Mouse (Mus musculus): ENCODE measurements around the gene Ccdc33. TPM values are rescaled to one million over a fixed set of nuclear protein-coding genes. Genes with fewer than 3 reads are reported as not detected.

Gene Ccdc33
- polyA plus RNA-seq, 1 experiment from 2014 or later: 0.16 TPM

GRCm38 (mm10) chr9:57992781-57993591, 125.6 kb downstream of the Ccdc33 start:
- H3K9me3 ChIP-seq (ENCODE audit: control insufficient read depth): no peaks in the 10 kb centered on the region
- TF ChIP-seq CTCF (IDR thresholded peaks at IDR 0.05; ENCODE audit: low read depth): no peak
- no peak overlapping the region for H3K4me3 ChIP-seq (ENCODE audit: low read depth, low read length)
- no peak overlapping the region for H3K27ac ChIP-seq (ENCODE audit: low read depth, low read length)
- H3K27me3 ChIP-seq (replicated peaks; ENCODE audit: control insufficient read depth, insufficient read depth, low read length): peaks cover 16% of the 10 kb centered on the region
- WGBS: 67% methylated on average over 8 of the region's 8 CpGs
- H3K36me3 ChIP-seq (ENCODE audit: control insufficient read depth, insufficient read depth): no peaks in the 10 kb centered on the region
- H3K4me2 ChIP-seq (replicated peaks; ENCODE audit: low read depth): no peak overlapping the region
- no peak for ATAC-seq
- H3K9ac ChIP-seq (ENCODE audit: low read depth, low read length): no peak overlapping the region
- no peaks in the 10 kb centered on the region for H3K4me1 ChIP-seq (replicated peaks; ENCODE audit: control insufficient read depth, insufficient read depth, low read length)

DNA sequence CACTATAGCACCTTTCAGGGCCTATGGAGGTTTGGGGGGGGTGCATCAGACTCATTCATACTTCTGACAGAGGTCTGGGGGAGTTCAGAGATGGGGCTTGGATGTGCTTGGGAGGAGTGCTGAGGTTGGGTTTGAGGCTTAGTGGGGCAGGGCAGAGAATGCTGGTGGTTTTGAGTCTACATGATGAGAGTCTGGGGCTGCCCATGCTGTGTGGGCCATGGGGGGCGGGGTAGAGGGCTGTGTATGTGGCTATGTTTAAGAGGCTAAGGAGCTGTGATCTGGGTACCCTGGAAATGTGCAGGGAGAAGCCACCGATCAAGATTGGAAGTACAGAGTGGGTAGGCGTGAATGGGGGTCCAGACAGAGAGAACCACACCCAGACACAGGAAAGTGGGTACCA, 126.6 kb downstream of the Ccdc33 start:
- 90% methylated on average over 3 of the region's 3 CpGs for WGBS
- Histone ChIP-seq H3K4me1 (replicated peaks; ENCODE audit: control insufficient read depth, insufficient read depth, low read length) (no peaks in the 10 kb centered on the region), H3K4me3 (ENCODE audit: low read depth, low read length) (no peak overlapping the region), H3K27me3 (replicated peaks; ENCODE audit: control insufficient read depth, insufficient read depth, low read length) (peaks cover 10% of the 10 kb centered on the region), H3K27ac (ENCODE audit: low read depth, low read length) (no peak overlapping the region), H3K9me3 (ENCODE audit: control insufficient read depth) (no peaks in the 10 kb centered on the region), H3K9ac (ENCODE audit: low read depth, low read length) (no peak overlapping the region), H3K36me3 (ENCODE audit: control insufficient read depth, insufficient read depth) (no peaks in the 10 kb centered on the region), H3K4me2 (replicated peaks; ENCODE audit: low read depth) (no peak overlapping the region)
- TF ChIP-seq CTCF (IDR thresholded peaks at IDR 0.05; ENCODE audit: low read depth): no peak
- ATAC-seq: no peak

GRCm38 (mm10) chr9:57990438-57991110, 128.0 kb downstream of the Ccdc33 start:
- H3K27ac ChIP-seq (ENCODE audit: low read depth, low read length): no peak overlapping the region
- H3K27me3 ChIP-seq (replicated peaks; ENCODE audit: control insufficient read depth, insufficient read depth, low read length): no peaks in the 10 kb centered on the region
- no peaks in the 10 kb centered on the region for H3K4me1 ChIP-seq (replicated peaks; ENCODE audit: control insufficient read depth, insufficient read depth, low read length)
- H3K9ac ChIP-seq (ENCODE audit: low read depth, low read length): no peak overlapping the region
- H3K36me3 ChIP-seq (ENCODE audit: control insufficient read depth, insufficient read depth): no peaks in the 10 kb centered on the region
- no peak overlapping the region for H3K4me3 ChIP-seq (ENCODE audit: low read depth, low read length)
- peak; percentile 90 for TF ChIP-seq CTCF (IDR thresholded peaks at IDR 0.05; ENCODE audit: low read depth)
- WGBS: 34% methylated on average over 10 of the region's 10 CpGs
- H3K4me2 ChIP-seq (replicated peaks; ENCODE audit: low read depth): no peak overlapping the region
- ATAC-seq: peak; percentile 44
- no peaks in the 10 kb centered on the region for H3K9me3 ChIP-seq (ENCODE audit: control insufficient read depth)

DNA sequence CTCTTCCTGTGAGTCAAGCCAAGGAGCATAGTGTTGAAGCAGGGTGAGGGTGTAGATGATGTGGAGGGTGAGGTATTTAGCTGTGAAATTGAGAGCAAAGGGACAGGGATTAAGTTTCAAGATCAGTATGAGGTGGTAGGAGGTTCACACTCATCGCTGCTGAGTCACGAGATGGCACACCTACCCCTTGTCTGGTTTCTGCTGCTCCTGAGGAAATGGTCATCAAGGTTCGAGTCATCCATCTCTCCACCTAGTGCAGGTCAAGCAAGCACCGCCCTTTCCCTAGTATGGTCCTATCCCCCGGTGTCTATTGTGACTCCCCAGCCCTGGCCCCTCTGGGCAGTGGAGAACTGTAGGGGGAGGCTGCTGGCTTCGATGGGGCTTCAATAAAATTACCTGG, 129.3 kb downstream of the Ccdc33 start:
- H3K9me3 ChIP-seq (ENCODE audit: control insufficient read depth): no peaks in the 10 kb centered on the region
- H3K27ac ChIP-seq (ENCODE audit: low read depth, low read length): no peak overlapping the region
- H3K4me2 ChIP-seq (replicated peaks; ENCODE audit: low read depth): no peak overlapping the region
- H3K9ac ChIP-seq (ENCODE audit: low read depth, low read length): no peak overlapping the region
- H3K36me3 ChIP-seq (ENCODE audit: control insufficient read depth, insufficient read depth): no peaks in the 10 kb centered on the region
- no peak overlapping the region for H3K4me3 ChIP-seq (ENCODE audit: low read depth, low read length)
- H3K4me1 ChIP-seq (replicated peaks; ENCODE audit: control insufficient read depth, insufficient read depth, low read length): no peaks in the 10 kb centered on the region
- H3K27me3 ChIP-seq (replicated peaks; ENCODE audit: control insufficient read depth, insufficient read depth, low read length): no peaks in the 10 kb centered on the region
- TF ChIP-seq CTCF (IDR thresholded peaks at IDR 0.05; ENCODE audit: low read depth): no peak
- 82% methylated on average over 6 of the region's 6 CpGs for WGBS
- ATAC-seq: no peak

DNA sequence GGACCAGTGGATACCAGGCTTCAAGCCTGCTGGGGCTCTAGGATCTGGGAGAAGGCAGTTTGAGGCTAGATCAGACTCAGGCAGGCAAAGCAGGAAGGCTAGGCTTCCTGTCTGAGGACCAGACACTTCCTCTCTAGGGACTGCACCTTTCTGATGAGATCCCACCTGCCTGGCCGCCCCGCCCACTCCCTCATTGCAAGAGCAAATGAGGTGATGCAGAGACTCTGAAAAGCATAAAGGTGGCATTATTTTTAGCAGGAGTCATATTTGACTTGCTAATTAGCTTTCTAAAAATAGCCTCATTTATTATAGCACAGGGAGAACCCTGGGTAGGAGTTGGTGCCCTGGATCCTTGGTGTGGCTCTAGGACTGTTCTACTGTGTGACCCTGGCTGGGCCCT, 130.5 kb downstream of the Ccdc33 start:
- no peak for ATAC-seq
- Histone ChIP-seq H3K27ac (ENCODE audit: low read depth, low read length) (no peak overlapping the region), H3K36me3 (ENCODE audit: control insufficient read depth, insufficient read depth) (no peaks in the 10 kb centered on the region), H3K9me3 (ENCODE audit: control insufficient read depth) (no peaks in the 10 kb centered on the region), H3K4me1 (replicated peaks; ENCODE audit: control insufficient read depth, insufficient read depth, low read length) (no peaks in the 10 kb centered on the region), H3K9ac (ENCODE audit: low read depth, low read length) (no peak overlapping the region), H3K27me3 (replicated peaks; ENCODE audit: control insufficient read depth, insufficient read depth, low read length) (no peaks in the 10 kb centered on the region), H3K4me3 (ENCODE audit: low read depth, low read length) (no peak overlapping the region), H3K4me2 (replicated peaks; ENCODE audit: low read depth) (no peak overlapping the region)
- TF ChIP-seq CTCF (IDR thresholded peaks at IDR 0.05; ENCODE audit: low read depth): no peak
- 80% methylated on average over 2 of the region's 2 CpGs for WGBS

DNA sequence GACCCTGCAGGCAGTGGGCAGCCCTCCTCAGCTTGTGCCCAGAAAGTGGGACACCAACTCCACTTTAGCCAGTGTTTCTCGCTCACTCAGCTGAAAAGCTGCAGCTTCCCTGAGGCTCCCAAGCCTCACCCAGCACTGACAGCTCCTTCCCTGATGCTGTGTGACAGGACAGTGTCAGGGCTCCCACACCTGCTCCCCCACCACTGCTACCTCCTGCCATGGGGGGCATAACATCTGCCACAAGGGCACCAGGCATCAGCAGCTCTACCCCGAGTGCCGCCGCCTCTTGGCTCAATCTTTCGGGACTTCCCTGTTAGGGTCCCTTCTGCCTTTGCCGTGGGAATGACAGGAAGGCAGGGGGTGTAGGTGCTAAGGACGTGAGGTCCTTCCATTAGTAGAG, 132.3 kb downstream of the Ccdc33 start:
- H3K9me3 ChIP-seq (ENCODE audit: control insufficient read depth): no peaks in the 10 kb centered on the region
- no peaks in the 10 kb centered on the region for H3K4me1 ChIP-seq (replicated peaks; ENCODE audit: control insufficient read depth, insufficient read depth, low read length)
- WGBS: 77% methylated on average over 7 of the region's 7 CpGs
- no peak overlapping the region for H3K27ac ChIP-seq (ENCODE audit: low read depth, low read length)
- no peaks in the 10 kb centered on the region for H3K36me3 ChIP-seq (ENCODE audit: control insufficient read depth, insufficient read depth)
- no peak overlapping the region for H3K9ac ChIP-seq (ENCODE audit: low read depth, low read length)
- no peaks in the 10 kb centered on the region for H3K27me3 ChIP-seq (replicated peaks; ENCODE audit: control insufficient read depth, insufficient read depth, low read length)
- H3K4me3 ChIP-seq (ENCODE audit: low read depth, low read length): no peak overlapping the region
- ATAC-seq: no peak
- H3K4me2 ChIP-seq (replicated peaks; ENCODE audit: low read depth): no peak overlapping the region
- TF ChIP-seq CTCF (IDR thresholded peaks at IDR 0.05; ENCODE audit: low read depth): no peak
